ENCODE assay signal across 15 mouse cellular contexts in the genomic region with DNA sequence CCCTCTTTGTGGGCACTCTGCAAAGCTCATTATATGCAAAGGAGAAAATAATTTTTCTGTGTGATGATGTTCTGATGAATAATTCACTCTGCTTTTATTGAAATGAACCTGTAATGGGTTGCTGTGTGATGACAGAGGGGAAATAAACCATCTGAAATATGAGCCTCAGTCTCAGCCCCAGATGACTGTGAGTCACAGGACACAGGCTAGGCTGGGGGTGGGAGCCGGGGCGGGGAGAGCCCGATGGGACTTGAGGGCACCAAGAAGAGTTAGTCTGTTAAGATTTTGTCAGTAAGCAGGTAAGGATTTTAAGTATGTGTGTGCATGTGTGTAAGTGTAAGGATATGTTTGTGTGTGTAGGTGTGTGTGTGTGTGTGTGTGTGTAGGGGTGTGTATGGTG.
"Had no signal": no experiment of that assay in that cellular context is flagged by ENCODE, and none has a peak within 500 bp of the region (broad histone marks: within the 10 kb centered on the region; RNA-seq: fewer than 3 reads in every experiment).

No protein-coding gene starts in this region.

- DNase-seq: lung, adult 18-20 months; lung, embryonic 14.5 days; lung, postnatal 10 days; lung, postnatal 4 days; midbrain, embryonic 14.5 days; right cerebral cortex, postnatal 14 days; thymus, adult 2 months; thymus, postnatal 25 days; thymus, postnatal 4 days had no signal

- H3K27ac ChIP-seq: midbrain, embryonic 10.5 days; midbrain, embryonic 12.5 days; neural tube, embryonic 12.5 days; stomach, embryonic 15.5 days; stomach, postnatal 0 days had no signal

- H3K4me1 ChIP-seq: midbrain, embryonic 12.5 days; neural tube, embryonic 12.5 days; stomach, embryonic 15.5 days had no signal

- H3K4me3 ChIP-seq: midbrain, embryonic 10.5 days; midbrain, embryonic 12.5 days; myocyte; neural tube, embryonic 12.5 days; stomach, embryonic 15.5 days had no signal
